Mouse (Mus musculus) cortical plate, adult 2 months (tissue): ENCODE measurements at regions not wholly inside any gene's neighbourhood (a gene's known extent, or its start where the extent isn't known, plus 50 kb on each side); places are given as distances from the start of the nearest gene placed in this dataset.

Source experiments
- CTCF ChIP-seq: fragments of 200-500 bp; IDR thresholded peaks from 2 replicates; pipeline ENCODE4 v1.5.1; 2011; ENCODE audit warnings: mild to moderate bottlenecking, control low read depth, low read length; ENCODE audit not compliant: insufficient read depth; ENCODE audit errors: extremely low read depth
- POLR2A ChIP-seq: fragments of 200-500 bp; IDR thresholded peaks from 2 replicates; pipeline ENCODE4 v1.6.1; 2011; ENCODE audit warnings: mild to moderate bottlenecking, low read length, control low read depth; ENCODE audit not compliant: insufficient read depth; ENCODE audit errors: extremely low read depth

DNA sequence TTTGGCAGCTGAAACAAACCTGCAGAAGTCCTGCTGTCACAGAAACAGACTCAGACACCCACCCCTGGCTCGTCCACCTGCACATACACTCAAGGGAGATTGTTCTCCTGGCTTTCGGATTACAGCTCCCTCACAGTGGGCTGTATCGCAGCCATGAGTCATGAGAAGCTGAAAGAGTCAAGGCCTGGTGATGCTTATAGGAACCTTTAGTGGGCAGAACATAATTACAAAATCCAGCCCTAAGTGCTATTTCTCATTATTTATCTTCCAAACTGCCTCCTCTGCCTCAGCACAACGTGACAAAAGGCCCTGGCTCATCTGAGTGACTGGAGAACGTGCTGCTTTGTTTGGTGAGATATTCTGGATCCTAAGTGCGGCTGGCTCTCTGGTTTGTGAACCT, 155.8 kb upstream of the Rnd3 start:
- TF ChIP-seq POLR2A (no peak), CTCF (no peak)
